Mouse (Mus musculus) intestine, embryonic 15.5 days (tissue): ENCODE results near the gene Mettl9. TPM values are rescaled to one million over a fixed set of nuclear protein-coding genes. Genes with fewer than 3 reads are reported as not detected.
A peak's percentile ranks its signal among the peaks of the same experiment; 100 is the strongest.
"Not testable (repeated sequence)": the region's sequence is repeated elsewhere in the genome, so short reads cannot be mapped to it uniquely, and the experiment has no call there.

ENCODE experiments used
- ATAC-seq: fragments of 200-750 bp; cut with Nextera tagmentation; 2 replicates; pipeline ENCODE4 v1.8.0; 2017; ENCODE audit warnings: moderate TSS enrichment, moderate library complexity
- H3K27ac ChIP-seq: fragments of 300-500 bp; sonication (generic); 2 replicates; pipeline ENCODE4 v1.5.1; 2015; ENCODE audit warnings: mild to moderate bottlenecking, inconsistent platforms
- H3K27me3 ChIP-seq: fragments of 300-500 bp; sonication (generic); replicated peaks from 2 replicates; pipeline ENCODE4 v1.6.1; 2015; ENCODE audit warnings: inconsistent platforms
- H3K36me3 ChIP-seq: fragments of 300-500 bp; sonication (generic); 2 replicates; pipeline ENCODE4 v1.6.1; 2015; ENCODE audit warnings: inconsistent platforms
- H3K4me1 ChIP-seq: fragments of 300-500 bp; sonication (generic); replicated peaks from 2 replicates; pipeline ENCODE4 v1.6.1; 2015; ENCODE audit warnings: inconsistent platforms
- H3K4me2 ChIP-seq: fragments of 300-500 bp; sonication (generic); replicated peaks from 2 replicates; pipeline ENCODE4 v1.6.1; 2015; ENCODE audit warnings: mild to moderate bottlenecking, inconsistent platforms
- H3K4me3 ChIP-seq: fragments of 300-500 bp; sonication (generic); replicated peaks from 2 replicates; pipeline ENCODE4 v1.5.1; 2015; ENCODE audit warnings: inconsistent platforms
- H3K9ac ChIP-seq: fragments of 300-500 bp; sonication (generic); 2 replicates; pipeline ENCODE4 v1.6.1; 2015; ENCODE audit warnings: inconsistent platforms
- H3K9me3 ChIP-seq: fragments of 300-500 bp; sonication (generic); 2 replicates; pipeline ENCODE4 v1.6.1; 2016; ENCODE audit warnings: inconsistent platforms
- WGBS: fragments of 180-500 bp; shearing (Covaris S2); methylation state at CpG from one replicate; pipeline ENCODE4 v1.1.7; 2015; 5-methylcytosine and 5-hydroxymethylcytosine counted together
- polyA plus RNA-seq: library from polyadenylated mRNA; unstranded; fragments of >200 nt; fragmentation: Nextera tagmentation; extraction: Ambion mirVana; gene quantifications from 2 replicates; pipeline ENCODE4 v1.2.1, GENCODE M21; 2015

The Mettl9 gene
- polyA plus RNA-seq, 1 experiment from 2014 or later = 158 TPM

- H3K27ac ChIP-seq = no peak overlapping the region
- no peak; the same call in 1 of the 2 replicates for ATAC-seq
- H3K36me3 ChIP-seq = no peaks in the 10 kb centered on the region
- no peaks in the 10 kb centered on the region for H3K27me3 ChIP-seq
- 70% methylated on average over 6 of the region's 6 CpGs for WGBS
- H3K9me3 ChIP-seq = no peaks in the 10 kb centered on the region
- H3K4me3 ChIP-seq = no peak overlapping the region
- H3K4me1 ChIP-seq = no peaks in the 10 kb centered on the region
- H3K4me2 ChIP-seq = no peak overlapping the region
- H3K9ac ChIP-seq = no peak overlapping the region
Measured at GRCm38 (mm10) chr7:121025221-121026008, 8.8 kb upstream of the Mettl9 start.

GRCm38 (mm10) chr7:121026300-121026699, 7.9 kb upstream of the Mettl9 start:
- H3K4me3 ChIP-seq = no peak overlapping the region
- H3K36me3 ChIP-seq = no peaks in the 10 kb centered on the region
- no peak overlapping the region for H3K4me2 ChIP-seq
- no peaks in the 10 kb centered on the region for H3K9me3 ChIP-seq
- no peak overlapping the region for H3K9ac ChIP-seq
- no peak overlapping the region for H3K27ac ChIP-seq
- H3K4me1 ChIP-seq = no peaks in the 10 kb centered on the region
- ATAC-seq = peak; percentile 36; the same call in 1 of the 2 replicates
- 53% methylated on average over 3 of the region's 3 CpGs for WGBS
- no peaks in the 10 kb centered on the region for H3K27me3 ChIP-seq

DNA sequence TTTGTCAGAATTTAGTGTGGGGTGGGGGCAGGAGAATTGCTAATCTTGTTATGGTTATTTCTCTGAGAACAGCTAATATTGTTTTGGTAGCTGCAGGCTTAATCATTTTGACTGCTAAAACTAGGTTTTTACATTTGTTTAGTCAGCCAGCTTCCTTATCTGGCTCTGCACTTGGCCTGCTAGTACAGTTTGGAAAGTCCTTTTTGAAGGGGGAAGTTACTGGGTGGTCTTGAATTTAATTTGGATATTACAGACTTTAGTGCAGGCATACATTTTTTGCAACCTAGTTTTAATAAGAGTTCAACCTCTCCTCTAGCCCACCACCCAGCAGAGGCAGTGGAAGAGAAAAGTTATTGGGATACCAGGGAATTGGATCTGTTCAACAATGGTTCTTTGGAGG, 4.3 kb upstream of the Mettl9 start:
- H3K27ac ChIP-seq, H3K4me2 ChIP-seq, H3K4me3 ChIP-seq, H3K27me3 ChIP-seq, H3K4me1 ChIP-seq, H3K9me3 ChIP-seq, H3K9ac ChIP-seq, ATAC-seq, H3K36me3 ChIP-seq: not testable (repeated sequence)

DNA sequence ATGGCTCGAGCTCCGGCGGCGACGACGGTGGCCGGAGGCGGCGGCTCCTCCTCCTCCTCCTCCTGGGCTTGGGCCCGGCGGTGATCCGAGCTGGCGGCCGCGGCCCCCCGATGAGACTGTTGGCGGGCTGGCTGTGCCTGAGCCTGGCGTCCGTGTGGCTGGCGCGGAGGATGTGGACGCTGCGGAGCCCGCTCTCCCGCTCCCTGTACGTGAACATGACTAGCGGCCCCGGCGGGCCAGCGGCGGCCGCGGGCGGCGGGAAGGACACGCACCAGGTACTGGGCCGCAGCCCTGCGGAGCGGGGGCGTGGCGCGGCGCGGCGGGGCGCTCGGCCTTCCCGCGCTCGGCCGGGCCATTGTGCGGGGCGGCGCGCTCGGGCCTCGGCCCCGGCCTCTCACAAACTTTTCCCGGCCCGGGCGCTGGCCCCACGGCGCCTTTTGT, 476 bp downstream of the Mettl9 start:
- peak overlapping the region; percentile 53 for H3K4me2 ChIP-seq
- H3K9me3 ChIP-seq = no peaks in the 10 kb centered on the region
- peak overlapping the region; percentile 99 for H3K9ac ChIP-seq
- peak overlapping the region; percentile 98 for H3K4me3 ChIP-seq
- WGBS = under 1% methylated on average over 62 of the region's 63 CpGs
- peak overlapping the region; percentile 97 for H3K27ac ChIP-seq
- no peaks in the 10 kb centered on the region for H3K27me3 ChIP-seq
- H3K36me3 ChIP-seq = no peaks in the 10 kb centered on the region
- peak; percentile 84 for ATAC-seq
- peaks cover 15% of the 10 kb centered on the region; the same call in 1 of the 2 replicates for H3K4me1 ChIP-seq

DNA sequence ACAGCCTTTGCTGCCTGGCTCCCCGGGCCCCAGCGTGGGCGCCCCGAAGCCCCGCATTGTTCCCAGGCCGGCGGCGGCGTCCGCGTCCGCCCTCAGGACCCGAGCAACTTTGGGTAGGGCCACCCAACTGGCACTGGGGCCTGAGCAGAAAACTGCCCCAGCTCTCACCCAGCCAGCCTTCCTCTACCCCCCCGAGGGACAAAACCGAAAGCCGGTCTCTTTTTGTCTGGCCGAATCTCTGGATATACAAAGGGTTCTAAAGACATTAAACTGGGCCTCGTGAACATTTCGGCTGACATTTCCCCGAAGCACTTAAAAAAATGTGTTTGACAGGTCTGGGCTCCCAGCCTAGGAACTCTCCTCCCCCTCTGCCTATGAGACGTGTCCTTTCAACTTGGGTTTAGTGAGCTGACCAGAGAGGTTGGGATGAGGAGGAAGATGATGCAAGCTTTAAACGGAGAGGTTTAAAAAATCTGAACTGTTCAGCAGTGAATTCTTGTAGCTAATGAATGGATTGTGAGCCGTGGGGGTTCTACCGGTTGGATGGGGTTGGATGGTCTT, 996 bp downstream of the Mettl9 start:
- under 1% methylated on average over 24 of the region's 24 CpGs for WGBS
- peak; percentile 52 for ATAC-seq

GRCm38 (mm10) chr7:121040595-121040994, 6.3 kb downstream of the Mettl9 start:
- Histone ChIP-seq H3K27me3 (no peaks in the 10 kb centered on the region), H3K4me3 (no peak overlapping the region), H3K4me1 (peaks cover 34% of the 10 kb centered on the region), H3K4me2 (no peak overlapping the region), H3K9me3 (no peaks in the 10 kb centered on the region), H3K9ac (no peak overlapping the region), H3K36me3 (no peaks in the 10 kb centered on the region), H3K27ac (no peak overlapping the region)
- WGBS = 79% methylated on average over 4 of the region's 4 CpGs
- ATAC-seq = no peak

More for the DNA sequence above, 996 bp downstream of the Mettl9 start:
- Histone ChIP-seq H3K36me3 (no peaks in the 10 kb centered on the region), H3K9ac (peak overlapping the region; percentile 99), H3K9me3 (no peaks in the 10 kb centered on the region), H3K4me2 (peak overlapping the region; percentile 53), H3K27me3 (no peaks in the 10 kb centered on the region), H3K4me1 (peaks cover 19% of the 10 kb centered on the region; the same call in 1 of the 2 replicates), H3K27ac (peak overlapping the region; percentile 97), H3K4me3 (peak overlapping the region; percentile 98)

DNA sequence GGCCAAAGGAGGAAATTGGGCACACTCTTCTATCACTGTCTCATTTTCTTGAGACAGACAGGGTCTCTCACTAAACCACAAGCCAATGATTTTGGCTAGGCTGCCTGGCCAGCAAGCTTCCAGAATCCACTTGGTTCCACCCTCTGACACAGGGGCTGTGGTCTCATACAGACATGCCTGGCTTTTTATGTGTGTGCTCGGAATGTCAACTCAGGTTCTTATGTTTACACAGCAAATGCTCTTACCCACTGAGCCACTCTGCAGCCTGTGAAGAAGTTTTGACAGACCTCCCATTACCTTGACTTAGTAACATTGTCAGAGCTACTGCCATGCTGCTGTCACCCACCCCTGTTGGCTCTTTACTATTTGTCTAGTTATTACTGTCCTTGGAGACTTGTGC, 7.7 kb downstream of the Mettl9 start:
- Histone ChIP-seq H3K9ac (no peak overlapping the region), H3K4me3 (no peak overlapping the region), H3K4me1 (peaks cover 27% of the 10 kb centered on the region), H3K9me3 (no peaks in the 10 kb centered on the region), H3K27me3 (no peaks in the 10 kb centered on the region), H3K27ac (no peak overlapping the region), H3K4me2 (no peak overlapping the region), H3K36me3 (no peaks in the 10 kb centered on the region)
- ATAC-seq = no peak
- WGBS = 46% methylated on average over 1 of the region's 1 CpGs

DNA sequence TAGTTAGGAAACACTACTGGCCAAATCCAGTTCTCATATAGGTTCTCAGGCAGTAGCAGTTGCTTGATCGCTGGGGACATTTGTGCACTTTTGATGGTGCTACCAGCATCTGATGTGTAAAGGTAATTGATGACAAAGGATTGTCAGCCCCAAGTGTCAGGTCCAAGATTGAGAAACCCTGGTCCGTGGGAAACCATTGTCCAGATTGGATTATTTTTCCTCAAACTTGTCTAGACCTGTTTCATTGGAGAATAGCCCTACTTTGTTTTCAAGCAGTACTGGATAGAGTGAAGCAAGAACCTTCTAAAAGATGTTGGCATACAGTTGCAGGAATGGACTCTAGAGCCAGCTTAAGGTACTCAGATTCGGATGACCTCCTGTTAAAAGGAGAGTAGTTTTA, 8.8 kb downstream of the Mettl9 start:
- ATAC-seq = no peak
- 92% methylated on average over 3 of the region's 3 CpGs for WGBS
- Histone ChIP-seq H3K4me3 (no peak overlapping the region), H3K27me3 (no peaks in the 10 kb centered on the region), H3K27ac (no peak overlapping the region), H3K4me2 (no peak overlapping the region), H3K4me1 (peaks cover 24% of the 10 kb centered on the region), H3K9ac (no peak overlapping the region), H3K36me3 (no peaks in the 10 kb centered on the region), H3K9me3 (no peaks in the 10 kb centered on the region)

- ATAC-seq = no peak
- H3K9me3 ChIP-seq = no peaks in the 10 kb centered on the region
- H3K4me2 ChIP-seq = no peak overlapping the region
- peaks cover 22% of the 10 kb centered on the region for H3K4me1 ChIP-seq
- no peak overlapping the region for H3K4me3 ChIP-seq
- H3K36me3 ChIP-seq = no peaks in the 10 kb centered on the region
- H3K27ac ChIP-seq = no peak overlapping the region
- H3K27me3 ChIP-seq = no peaks in the 10 kb centered on the region
- H3K9ac ChIP-seq = no peak overlapping the region
- WGBS = 86% methylated on average over 1 of the region's 1 CpGs
Measured at GRCm38 (mm10) chr7:121043510-121043909, 9.3 kb downstream of the Mettl9 start.

- 82% methylated on average over 1 of the region's 1 CpGs for WGBS
- no peak overlapping the region for H3K4me2 ChIP-seq
- ATAC-seq = no peak
- H3K36me3 ChIP-seq = no peaks in the 10 kb centered on the region
- H3K9ac ChIP-seq = no peak overlapping the region
- H3K4me3 ChIP-seq = no peak overlapping the region
- no peaks in the 10 kb centered on the region for H3K27me3 ChIP-seq
- H3K4me1 ChIP-seq = peaks cover 22% of the 10 kb centered on the region
- H3K27ac ChIP-seq = no peak overlapping the region
- no peaks in the 10 kb centered on the region for H3K9me3 ChIP-seq
Measured at GRCm38 (mm10) chr7:121044251-121044650, 10.0 kb downstream of the Mettl9 start.

DNA sequence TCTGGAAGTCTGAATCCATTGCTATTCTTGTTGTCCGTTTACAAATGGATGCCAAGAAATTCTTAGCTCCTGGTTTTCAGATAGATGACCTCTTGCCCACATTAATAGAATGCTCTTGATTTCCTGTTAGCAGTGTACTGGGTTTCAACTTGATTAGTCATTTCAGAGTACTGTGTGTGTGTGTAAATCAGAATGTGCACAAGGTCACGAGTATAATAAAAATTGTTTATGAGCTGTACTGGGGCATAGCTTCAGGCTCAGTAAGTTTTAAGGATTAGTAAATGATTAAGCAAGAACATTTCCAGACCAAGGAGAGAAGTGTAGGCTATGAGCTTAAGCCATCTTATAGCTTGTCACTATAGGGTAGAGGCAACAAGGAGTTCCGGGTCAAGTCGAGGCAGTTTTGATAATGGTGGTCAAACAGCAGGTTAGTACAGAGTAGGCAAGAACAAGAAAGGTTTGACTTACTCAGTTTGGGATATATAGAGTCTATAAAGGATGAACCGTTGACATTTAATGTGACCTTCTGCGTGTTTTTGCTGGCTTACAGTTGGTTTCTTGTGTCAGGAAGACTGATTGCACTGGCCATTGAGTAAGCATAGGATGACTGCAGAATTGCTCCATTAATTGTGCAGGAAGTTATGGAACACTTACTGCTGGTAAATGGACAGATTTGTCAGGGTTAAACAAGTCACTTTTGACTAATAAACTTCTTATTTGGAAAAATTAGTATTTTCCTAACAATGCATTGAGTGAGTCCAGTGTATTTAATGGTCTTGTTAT, 11.6 kb downstream of the Mettl9 start:
- no peaks in the 10 kb centered on the region for H3K9me3 ChIP-seq
- H3K4me2 ChIP-seq = no peak overlapping the region
- peak; percentile 91 for ATAC-seq
- no peak overlapping the region for H3K9ac ChIP-seq
- H3K4me1 ChIP-seq = peaks cover 14% of the 10 kb centered on the region
- WGBS = 53% methylated on average over 6 of the region's 6 CpGs
- H3K4me3 ChIP-seq = no peak overlapping the region
- no peaks in the 10 kb centered on the region for H3K27me3 ChIP-seq
- no peaks in the 10 kb centered on the region for H3K36me3 ChIP-seq
- H3K27ac ChIP-seq = peak overlapping the region; percentile 18; the same call in 1 of the 2 replicates

GRCm38 (mm10) chr7:121047624-121048023, 13.4 kb downstream of the Mettl9 start:
- Histone ChIP-seq H3K27me3 (no peaks in the 10 kb centered on the region), H3K36me3 (peaks cover 3% of the 10 kb centered on the region; the same call in 1 of the 2 replicates), H3K4me1 (peaks cover 7% of the 10 kb centered on the region; the same call in 1 of the 2 replicates), H3K9ac (no peak overlapping the region), H3K4me3 (no peak overlapping the region), H3K9me3 (no peaks in the 10 kb centered on the region), H3K27ac (no peak overlapping the region), H3K4me2 (no peak overlapping the region)
- 95% methylated on average over 2 of the region's 2 CpGs for WGBS
- ATAC-seq = no peak
